ENCODE assay signal across 13 mouse cellular contexts in genomic region chr2:166744433-166744832, GRCm38 (mm10). TPM values are rescaled to one million over a fixed set of nuclear protein-coding genes. Genes with fewer than 3 reads are reported as not detected.
DNase-seq lines count a peak whose midpoint lies in the region; ATAC-seq and TF ChIP-seq lines count a peak whose summit lies in the region.
"Had no signal": no experiment of that assay in that cellular context is flagged by ENCODE, and none has a peak within 500 bp of the region (broad histone marks: within the 10 kb centered on the region; RNA-seq: fewer than 3 reads in every experiment).

No protein-coding gene starts in this region.

- no peak overlapping the region for H3K27ac ChIP-seq in forebrain, embryonic 16.5 days (ENCODE audit: low read length)
- H3K27ac ChIP-seq in hindbrain, embryonic 14.5 days: no peak overlapping the region
- H3K27ac ChIP-seq in neural tube, embryonic 15.5 days (replicated peaks): no peak overlapping the region
- H3K27ac ChIP-seq: hindbrain, embryonic 12.5 days; midbrain, embryonic 10.5 days had no signal

- H3K36me3 ChIP-seq in E14TG2a.4 (ENCODE audit: insufficient read depth, low read length): no peaks in the 10 kb centered on the region
- H3K36me3 ChIP-seq in forebrain, embryonic 16.5 days (ENCODE audit: control insufficient read depth, insufficient read depth): no peaks in the 10 kb centered on the region
- no peaks in the 10 kb centered on the region for H3K36me3 ChIP-seq in hindbrain, embryonic 14.5 days (replicated peaks; ENCODE audit: control insufficient read depth, insufficient read depth)
- no peaks in the 10 kb centered on the region for H3K36me3 ChIP-seq in neural tube, embryonic 15.5 days
- H3K36me3 ChIP-seq: G1E; hindbrain, embryonic 12.5 days; midbrain, embryonic 10.5 days had no signal

- H3K9me3 ChIP-seq in E14TG2a.4 (ENCODE audit: low read length): no peaks in the 10 kb centered on the region
- H3K9me3 ChIP-seq in forebrain, embryonic 16.5 days (ENCODE audit: control insufficient read depth, low read length): no peaks in the 10 kb centered on the region
- H3K9me3 ChIP-seq in hindbrain, embryonic 14.5 days (ENCODE audit: control insufficient read depth, low read length): no peaks in the 10 kb centered on the region
- no peaks in the 10 kb centered on the region for H3K9me3 ChIP-seq in neural tube, embryonic 15.5 days (replicated peaks)
- H3K9me3 ChIP-seq: G1E; hindbrain, embryonic 12.5 days; midbrain, embryonic 10.5 days had no signal

- CTCF ChIA-PET in Patski (lab: Charles Lee): no interaction called here

- POLR2A ChIA-PET in Patski (lab: Charles Lee): no interaction called here

- 83% methylated on average over 7 of the region's 7 CpGs for WGBS in forebrain, embryonic 16.5 days
- WGBS in hindbrain, embryonic 14.5 days: 76% methylated on average over 7 of the region's 7 CpGs
- 82% methylated on average over 7 of the region's 7 CpGs for WGBS in neural tube, embryonic 15.5 days

- peaks cover 71% of the 10 kb centered on the region for H3K4me1 ChIP-seq in E14TG2a.4 (replicated peaks; ENCODE audit: low read depth, low read length)
- H3K4me1 ChIP-seq in forebrain, embryonic 16.5 days (replicated peaks; ENCODE audit: control insufficient read depth, insufficient read depth, low read length): no peaks in the 10 kb centered on the region
- H3K4me1 ChIP-seq in hindbrain, embryonic 14.5 days (replicated peaks; ENCODE audit: control insufficient read depth, insufficient read depth, low read length): no peaks in the 10 kb centered on the region
- no peaks in the 10 kb centered on the region for H3K4me1 ChIP-seq in neural tube, embryonic 15.5 days

- H3K4me3 ChIP-seq in E14TG2a.4 (replicated peaks; ENCODE audit: low read length): peak overlapping the region; percentile 20; the same call in 1 of the 2 replicates
- H3K4me3 ChIP-seq in forebrain, embryonic 16.5 days (replicated peaks; ENCODE audit: low read length): no peak overlapping the region
- no peak overlapping the region for H3K4me3 ChIP-seq in hindbrain, embryonic 14.5 days (replicated peaks; ENCODE audit: low read length)
- H3K4me3 ChIP-seq in neural tube, embryonic 15.5 days (replicated peaks): no peak overlapping the region
- H3K4me3 ChIP-seq: hindbrain, embryonic 12.5 days; midbrain, embryonic 10.5 days had no signal

- ATAC-seq in Patski: peak; percentile 60
- no peak for ATAC-seq in forebrain, embryonic 16.5 days
- no peak for ATAC-seq in hindbrain, embryonic 14.5 days (ENCODE audit: low FRiP score)
- ATAC-seq in neural tube, embryonic 15.5 days (ENCODE audit: low FRiP score): no peak

- TF ChIP-seq CTCF in E14TG2a.4 (conservative IDR thresholded peaks at IDR 0.05; ENCODE audit: low read length) (no peak), Patski (IDR thresholded peaks at IDR 0.05) (no peak)

- H3K9ac ChIP-seq in forebrain, embryonic 16.5 days (replicated peaks; ENCODE audit: low read depth, low read length): no peak overlapping the region
- no peak overlapping the region for H3K9ac ChIP-seq in hindbrain, embryonic 14.5 days
- H3K9ac ChIP-seq in neural tube, embryonic 15.5 days (replicated peaks): no peak overlapping the region
- H3K9ac ChIP-seq: hindbrain, embryonic 12.5 days had no signal

- H3K4me2 ChIP-seq in forebrain, embryonic 16.5 days (ENCODE audit: low read length): no peak overlapping the region
- H3K4me2 ChIP-seq in hindbrain, embryonic 14.5 days (replicated peaks): no peak overlapping the region
- no peak overlapping the region for H3K4me2 ChIP-seq in neural tube, embryonic 15.5 days
- H3K4me2 ChIP-seq: hindbrain, embryonic 12.5 days had no signal

- H3K27me3 ChIP-seq in E14TG2a.4 (ENCODE audit: insufficient read depth, low read length) (no peaks in the 10 kb centered on the region), Patski (peaks cover 3% of the 10 kb centered on the region)
- H3K27me3 ChIP-seq in forebrain, embryonic 16.5 days (replicated peaks; ENCODE audit: control insufficient read depth, insufficient read depth, low read length): no peaks in the 10 kb centered on the region
- H3K27me3 ChIP-seq in hindbrain, embryonic 14.5 days (ENCODE audit: control insufficient read depth, insufficient read depth, low read length): no peaks in the 10 kb centered on the region
- no peaks in the 10 kb centered on the region for H3K27me3 ChIP-seq in neural tube, embryonic 15.5 days (replicated peaks)
- H3K27me3 ChIP-seq: hindbrain, embryonic 12.5 days had no signal

- peak; percentile 29 to 61 for DNase-seq in kidney, adult 8-10 months
- DNase-seq in kidney, postnatal 10 days: no peak
- peak; percentile 31 for DNase-seq in Patski (ENCODE audit: low read depth, low spot score)
- DNase-seq in kidney, postnatal 25 days: peak; percentile 47 to 56
- DNase-seq in hindbrain, embryonic 14.5 days (ENCODE audit: low spot score): no peak
- DNase-seq: lung, adult 2 months; retina, postnatal 1 day had no signal

- in situ Hi-C loops in Patski (cut with MboI; ENCODE audit: low pct_unique_long_range_greater_than_20kb): no loop called here

RNA-seq across cellular contexts. Expression of gene Prex1, which starts 30.8 kb away (rescaled TPM):
- 3.9 TPM for polyA plus RNA-seq in Patski (2021)
- 38.5 and 40.5 TPM in 2 replicates for polyA plus RNA-seq in forebrain, embryonic 16.5 days (2015; fragmentation: Nextera tagmentation; extraction: Ambion mirVana)
- 27.3 and 28.8 TPM in 2 replicates for polyA plus RNA-seq in hindbrain, embryonic 14.5 days (2014; fragmentation: Nextera tagmentation; extraction: Ambion mirVana)
- polyA plus RNA-seq in neural tube, embryonic 15.5 days (2015; fragmentation: Nextera tagmentation; extraction: Ambion mirVana): 22.0 and 24.9 TPM in 2 replicates

RNA-seq across cellular contexts. Expression of gene Trp53rkb, which starts 47.9 kb away (rescaled TPM):
- 5.2 TPM for polyA plus RNA-seq in Patski (2021)
- 8.7 and 9.0 TPM in 2 replicates for polyA plus RNA-seq in forebrain, embryonic 16.5 days (2015; fragmentation: Nextera tagmentation; extraction: Ambion mirVana)
- 9.2 and 9.7 TPM in 2 replicates for polyA plus RNA-seq in hindbrain, embryonic 14.5 days (2014; fragmentation: Nextera tagmentation; extraction: Ambion mirVana)
- polyA plus RNA-seq in neural tube, embryonic 15.5 days (2015; fragmentation: Nextera tagmentation; extraction: Ambion mirVana): 9.1 and 10.3 TPM in 2 replicates

Comparison
In these comparisons a context has a peak if more than half of its experiments do, and no peak if none do; other contexts are left out.
1. DNase-seq: peak in kidney, adult 8-10 months (2 of 2), Patski (single experiment) and kidney, postnatal 25 days (2 of 2); none in kidney, postnatal 10 days (single experiment) and hindbrain, embryonic 14.5 days (single experiment).